Mouse (Mus musculus) limb, embryonic 14.5 days (tissue): ENCODE measurements around the gene Tpcn1. TPM values are rescaled to one million over a fixed set of nuclear protein-coding genes. Genes with fewer than 3 reads are reported as not detected.

Experiments used
- ATAC-seq: fragments of 200-750 bp; cut with Nextera tagmentation; 2 replicates; pipeline ENCODE4 v1.8.0; 2017; ENCODE audit warnings: low read depth, moderate number of reproducible peaks, moderate TSS enrichment; ENCODE audit not compliant: low FRiP score
- DNase-seq: peaks from one replicate; pipeline ENCODE4 v3.0.0-alpha.2; 2015; ENCODE audit warnings: low spot score
- H3K27ac ChIP-seq: fragments of 300-500 bp; sonication (generic); replicated peaks from 2 replicates; pipeline ENCODE4 v1.5.1; 2014; ENCODE audit warnings: low read depth, mild to moderate bottlenecking, low read length, moderate library complexity, mixed read lengths
- H3K27me3 ChIP-seq: fragments of 300-500 bp; sonication (generic); 2 replicates; pipeline ENCODE4 v1.6.1; 2014; ENCODE audit warnings: low read length, mixed read lengths; ENCODE audit not compliant: control insufficient read depth, insufficient read depth
- H3K36me3 ChIP-seq: fragments of 300-500 bp; sonication (generic); 2 replicates; pipeline ENCODE4 v1.6.1; 2014; ENCODE audit warnings: mild to moderate bottlenecking, low read length, moderate library complexity, mixed read lengths; ENCODE audit not compliant: control insufficient read depth, insufficient read depth
- H3K4me1 ChIP-seq: fragments of 300-500 bp; sonication (generic); 2 replicates; pipeline ENCODE4 v1.6.1; 2014; ENCODE audit warnings: antibody characterized with exemption, low read length, mixed read lengths; ENCODE audit not compliant: control insufficient read depth, insufficient read depth
- H3K4me2 ChIP-seq: fragments of 300-500 bp; sonication (generic); replicated peaks from 2 replicates; pipeline ENCODE4 v1.6.1; 2014; ENCODE audit warnings: low read depth, mild to moderate bottlenecking, low read length, moderate library complexity; ENCODE audit not compliant: severe bottlenecking
- H3K4me3 ChIP-seq: fragments of 300-500 bp; sonication (generic); replicated peaks from 2 replicates; pipeline ENCODE4 v1.5.1; 2014; ENCODE audit warnings: low read length
- H3K9ac ChIP-seq: fragments of 300-500 bp; sonication (generic); 2 replicates; pipeline ENCODE4 v1.6.1; 2014; ENCODE audit warnings: mild to moderate bottlenecking, low read depth, low read length, moderate library complexity; ENCODE audit not compliant: severe bottlenecking
- H3K9me3 ChIP-seq: fragments of 300-500 bp; sonication (generic); 2 replicates; pipeline ENCODE4 v1.6.1; 2016; ENCODE audit warnings: low read length; ENCODE audit not compliant: control insufficient read depth
- POLR2A ChIP-seq: fragments of 200-500 bp; IDR thresholded peaks from 2 replicates; pipeline ENCODE4 v1.8.0; 2012; ENCODE audit warnings: inconsistent platforms, mild to moderate bottlenecking, moderate library complexity, borderline replicate concordance; ENCODE audit not compliant: insufficient read depth, insufficient read length; ENCODE audit errors: extremely low read depth
- WGBS: fragments of 180-500 bp; shearing (Covaris S2); extraction: QIAGEN DNeasy Blood & Tissue Kit; methylation state at CpG from one replicate; pipeline ENCODE4 v1.1.7; 2014; 5-methylcytosine and 5-hydroxymethylcytosine counted together
- polyA plus RNA-seq, 2 experiments: library from polyadenylated mRNA; depleted of rRNA in 1 of 2; stranded (reverse) in 1 of 2; unstranded in 1 of 2; fragments of >200 nt; fragmentation: Nextera tagmentation in 1 of 2; extraction: Ambion mirVana in 1 of 2; gene quantifications; 2 replicates each; pipeline versions ENCODE4 v1.2.1 to v1.2.3; 2012 to 2014

The Tpcn1 gene
- polyA plus RNA-seq, 2 experiments = 25.2 to 47.1 TPM

- H3K4me2 ChIP-seq = peak overlapping the region; percentile 3; the same call in 1 of the 2 replicates
- peaks cover 61% of the 10 kb centered on the region for H3K4me1 ChIP-seq
- H3K9ac ChIP-seq = no peak overlapping the region
- no peaks in the 10 kb centered on the region for H3K27me3 ChIP-seq
- peak overlapping the region; percentile 72 for H3K27ac ChIP-seq
- ATAC-seq = peak; percentile 13; the same call in 1 of the 2 replicates
- DNase-seq = peak; percentile 69
- no peaks in the 10 kb centered on the region for H3K36me3 ChIP-seq
- H3K4me3 ChIP-seq = no peak overlapping the region
- 25% methylated on average over 14 of the region's 14 CpGs for WGBS
- TF ChIP-seq POLR2A = no peak
- H3K9me3 ChIP-seq = no peaks in the 10 kb centered on the region
Observed at GRCm38 (mm10) chr5:120571056-120571740, 17.3 kb downstream of the Tpcn1 start.

GRCm38 (mm10) chr5:120570289-120570897 lies 18.1 kb downstream of the Tpcn1 start:
- 72% methylated on average over 11 of the region's 11 CpGs for WGBS
- H3K27me3 ChIP-seq = no peaks in the 10 kb centered on the region
- no peak overlapping the region for H3K4me3 ChIP-seq
- no peaks in the 10 kb centered on the region for H3K36me3 ChIP-seq
- no peak for TF ChIP-seq POLR2A
- H3K9me3 ChIP-seq = no peaks in the 10 kb centered on the region
- no peak overlapping the region for H3K9ac ChIP-seq
- peak overlapping the region; percentile 72 for H3K27ac ChIP-seq
- no peak for ATAC-seq
- no peak for DNase-seq
- no peak overlapping the region; the same call in 1 of the 2 replicates for H3K4me2 ChIP-seq
- peaks cover 69% of the 10 kb centered on the region for H3K4me1 ChIP-seq

GRCm38 (mm10) chr5:120569791-120570190 lies 18.7 kb downstream of the Tpcn1 start:
- Histone ChIP-seq H3K4me2 (no peak overlapping the region), H3K27ac (no peak overlapping the region)

GRCm38 (mm10) chr5:120568964-120569363 lies 19.5 kb downstream of the Tpcn1 start:
- no peak overlapping the region for H3K9ac ChIP-seq
- H3K27ac ChIP-seq = peak overlapping the region; percentile 84
- ATAC-seq (no peak), DNase-seq (no peak)
- H3K4me1 ChIP-seq = peaks cover 81% of the 10 kb centered on the region
- H3K36me3 ChIP-seq = no peaks in the 10 kb centered on the region
- 77% methylated on average over 4 of the region's 4 CpGs for WGBS
- H3K4me3 ChIP-seq = no peak overlapping the region
- H3K9me3 ChIP-seq = no peaks in the 10 kb centered on the region
- H3K4me2 ChIP-seq = no peak overlapping the region
- H3K27me3 ChIP-seq = no peaks in the 10 kb centered on the region
- no peak for TF ChIP-seq POLR2A

More at GRCm38 (mm10) chr5:120569791-120570190, 18.7 kb downstream of the Tpcn1 start:
- Histone ChIP-seq H3K9me3 (no peaks in the 10 kb centered on the region), H3K4me3 (no peak overlapping the region), H3K4me1 (peaks cover 75% of the 10 kb centered on the region), H3K9ac (no peak overlapping the region), H3K36me3 (no peaks in the 10 kb centered on the region), H3K27me3 (no peaks in the 10 kb centered on the region)
- no peak for TF ChIP-seq POLR2A
- ATAC-seq = no peak
- 78% methylated on average over 3 of the region's 3 CpGs for WGBS
- no peak for DNase-seq

- no peak overlapping the region for H3K4me3 ChIP-seq
- peak overlapping the region; percentile 3; the same call in 1 of the 2 replicates for H3K9ac ChIP-seq
- ATAC-seq (no peak), DNase-seq (peak; percentile 64)
- H3K4me1 ChIP-seq = peaks cover 87% of the 10 kb centered on the region
- WGBS = 16% methylated on average over 9 of the region's 9 CpGs
- H3K36me3 ChIP-seq = no peaks in the 10 kb centered on the region
- peak overlapping the region; percentile 8 for H3K4me2 ChIP-seq
- H3K9me3 ChIP-seq = no peaks in the 10 kb centered on the region
- peak overlapping the region; percentile 84 for H3K27ac ChIP-seq
- no peak for TF ChIP-seq POLR2A
- H3K27me3 ChIP-seq = no peaks in the 10 kb centered on the region
Observed at GRCm38 (mm10) chr5:120568336-120568768, 20.1 kb downstream of the Tpcn1 start.
